Mouse (Mus musculus): ENCODE measurements around the gene Serpina3b. TPM values are rescaled to one million over a fixed set of nuclear protein-coding genes. Genes with fewer than 3 reads are reported as not detected.

Serpina3b gene
- polyA plus RNA-seq (2011; ENCODE audit: insufficient read depth, insufficient read length, low read depth, missing spikeins): not detected in 2 replicates

DNA sequence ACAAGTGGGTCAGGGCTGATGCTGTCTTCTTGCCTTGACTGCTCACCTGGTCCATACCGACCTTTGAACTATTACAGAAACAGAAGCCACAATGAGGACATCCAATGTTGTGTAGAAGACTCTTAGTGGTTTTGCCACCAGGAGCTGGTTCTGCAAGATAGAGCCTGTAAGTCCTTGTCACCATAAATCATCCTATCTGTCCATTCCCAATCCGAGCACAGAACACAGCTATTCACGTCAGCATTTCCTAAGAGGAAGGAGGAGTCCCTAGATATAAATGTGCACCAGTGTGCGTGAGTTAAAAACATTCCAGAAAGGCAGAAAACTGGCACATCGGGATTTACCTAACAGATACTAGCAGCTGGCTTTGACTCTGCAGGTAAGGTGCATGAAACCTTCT is at the start of gene Serpina3b:
Gene Serpina3b, plus strand, starts transcription at position 301 of the 400 bp plus-strand sequence.
- no peaks in the 10 kb centered on the region for H3K27me3 ChIP-seq (ENCODE audit: control insufficient read depth, insufficient read depth, low read length, poor library complexity, severe bottlenecking)
- H3K4me1 ChIP-seq (ENCODE audit: control insufficient read depth, insufficient read depth, low read length): no peaks in the 10 kb centered on the region
- no peaks in the 10 kb centered on the region for H3K9me3 ChIP-seq (replicated peaks; ENCODE audit: control insufficient read depth, insufficient read depth, low read length, poor library complexity, severe bottlenecking)
- H3K27ac ChIP-seq (ENCODE audit: insufficient read depth, low read length): no peak within 1 kb of the TSS
- no peak within 1 kb of the TSS for H3K9ac ChIP-seq (ENCODE audit: low read depth, poor library complexity, severe bottlenecking)
- no peak for TF ChIP-seq POLR2A (IDR thresholded peaks at IDR 0.05; ENCODE audit: insufficient read depth, low read length)
- TF ChIP-seq CTCF (IDR thresholded peaks at IDR 0.05; ENCODE audit: low read depth, low read length): no peak
- no peak for TF ChIP-seq EP300 (IDR thresholded peaks at IDR 0.05; ENCODE audit: insufficient read depth, low read depth, low read length)
- no peak within 1 kb of the TSS for H3K4me3 ChIP-seq (ENCODE audit: low read depth, low read length)
- H3K36me3 ChIP-seq (ENCODE audit: control insufficient read depth, insufficient read depth, low read length, poor library complexity, severe bottlenecking): no peaks in the 10 kb centered on the region

DNA sequence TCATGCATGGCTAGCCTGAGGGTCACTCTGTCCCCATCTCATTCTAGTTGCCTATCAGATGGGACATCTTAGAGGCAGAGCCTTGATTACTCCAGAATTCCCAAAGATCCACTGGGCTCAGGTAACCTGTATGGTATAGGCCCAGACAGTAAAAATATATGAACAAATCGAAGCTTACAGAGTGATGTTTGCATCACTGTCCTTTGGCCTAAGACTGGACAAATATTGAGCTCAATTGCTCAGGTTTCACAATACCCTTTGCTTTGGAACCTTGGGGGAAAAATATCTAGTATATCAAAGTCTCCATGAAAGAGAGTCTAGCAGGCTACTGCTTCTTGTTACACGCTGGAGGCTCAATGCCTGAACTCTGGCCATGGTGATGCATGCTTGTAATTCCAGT is 37.7 kb upstream of the Serpina3b start:
- Histone ChIP-seq H3K4me3 (ENCODE audit: low read depth, low read length) (no peak overlapping the region), H3K4me1 (ENCODE audit: control insufficient read depth, insufficient read depth, low read length) (no peaks in the 10 kb centered on the region), H3K27me3 (ENCODE audit: control insufficient read depth, insufficient read depth, low read length, poor library complexity, severe bottlenecking) (no peaks in the 10 kb centered on the region), H3K9me3 (replicated peaks; ENCODE audit: control insufficient read depth, insufficient read depth, low read length, poor library complexity, severe bottlenecking) (no peaks in the 10 kb centered on the region), H3K36me3 (ENCODE audit: control insufficient read depth, insufficient read depth, low read length, poor library complexity, severe bottlenecking) (no peaks in the 10 kb centered on the region), H3K9ac (ENCODE audit: low read depth, poor library complexity, severe bottlenecking) (no peak overlapping the region), H3K27ac (ENCODE audit: insufficient read depth, low read length) (no peak overlapping the region)
- TF ChIP-seq POLR2A (IDR thresholded peaks at IDR 0.05; ENCODE audit: insufficient read depth, low read length): no peak

DNA sequence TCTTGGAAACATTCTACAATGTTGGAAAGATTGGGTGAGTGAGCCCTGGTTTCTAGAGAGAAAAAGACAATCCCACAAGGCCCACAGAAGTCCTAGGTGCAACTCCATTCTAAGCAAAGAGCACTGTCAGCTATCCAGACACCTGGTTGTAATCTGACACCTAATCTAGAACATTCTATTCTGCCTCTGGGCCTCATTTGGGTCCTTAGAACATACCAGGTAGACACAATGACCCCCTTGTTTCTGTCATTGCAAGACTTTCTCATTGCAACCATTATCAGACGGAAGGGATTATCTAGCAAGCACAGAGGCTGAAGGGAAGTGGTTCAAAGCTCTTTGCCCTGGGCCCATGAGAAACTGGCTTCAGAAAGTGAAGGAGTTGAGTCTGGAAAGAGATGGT is 36.5 kb upstream of the Serpina3b start:
- TF ChIP-seq EP300 (IDR thresholded peaks at IDR 0.05; ENCODE audit: insufficient read depth, low read depth, low read length): no peak
- no peak for TF ChIP-seq CTCF (IDR thresholded peaks at IDR 0.05; ENCODE audit: low read depth, low read length)
- no peak for TF ChIP-seq POLR2A (IDR thresholded peaks at IDR 0.05; ENCODE audit: insufficient read depth, low read length)
- Histone ChIP-seq H3K9me3 (replicated peaks; ENCODE audit: control insufficient read depth, insufficient read depth, low read length, poor library complexity, severe bottlenecking) (no peaks in the 10 kb centered on the region), H3K27me3 (ENCODE audit: control insufficient read depth, insufficient read depth, low read length, poor library complexity, severe bottlenecking) (no peaks in the 10 kb centered on the region), H3K9ac (ENCODE audit: low read depth, poor library complexity, severe bottlenecking) (no peak overlapping the region), H3K4me3 (ENCODE audit: low read depth, low read length) (no peak overlapping the region), H3K4me1 (ENCODE audit: control insufficient read depth, insufficient read depth, low read length) (no peaks in the 10 kb centered on the region), H3K36me3 (ENCODE audit: control insufficient read depth, insufficient read depth, low read length, poor library complexity, severe bottlenecking) (no peaks in the 10 kb centered on the region), H3K27ac (ENCODE audit: insufficient read depth, low read length) (no peak overlapping the region)

DNA sequence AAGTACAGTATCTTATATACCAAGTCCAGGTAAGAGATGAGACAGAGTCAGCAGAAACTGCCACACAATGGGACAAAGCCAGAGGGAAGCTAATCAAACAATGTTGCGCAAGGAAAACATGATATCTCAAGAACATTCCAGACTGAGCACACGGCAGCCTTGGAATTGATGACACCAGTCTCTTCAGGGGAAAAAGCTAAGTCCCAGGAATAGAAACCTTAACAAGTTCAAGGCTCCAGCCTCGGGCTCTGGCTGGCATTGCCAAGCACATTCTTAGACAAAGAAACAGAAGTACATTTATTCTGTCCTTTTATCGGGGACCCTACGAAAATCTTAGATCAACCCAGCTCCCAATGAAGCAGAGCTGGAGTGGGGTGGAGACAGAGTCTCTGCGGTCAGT is 27.0 kb upstream of the Serpina3b start, which contains the start of gene Serpina5:
Gene Serpina5, plus strand, starts transcription at position 346 of the 400 bp plus-strand sequence.
- H3K4me3 ChIP-seq (ENCODE audit: low read depth, low read length): no peak within 1 kb of the TSS
- TF ChIP-seq POLR2A (IDR thresholded peaks at IDR 0.05; ENCODE audit: insufficient read depth, low read length): no peak
- no peak for TF ChIP-seq CTCF (IDR thresholded peaks at IDR 0.05; ENCODE audit: low read depth, low read length)
- no peak for TF ChIP-seq EP300 (IDR thresholded peaks at IDR 0.05; ENCODE audit: insufficient read depth, low read depth, low read length)
- H3K36me3 ChIP-seq (ENCODE audit: control insufficient read depth, insufficient read depth, low read length, poor library complexity, severe bottlenecking): no peaks in the 10 kb centered on the region
- H3K27me3 ChIP-seq (ENCODE audit: control insufficient read depth, insufficient read depth, low read length, poor library complexity, severe bottlenecking): no peaks in the 10 kb centered on the region
- H3K27ac ChIP-seq (ENCODE audit: insufficient read depth, low read length): no peak within 1 kb of the TSS
- H3K9ac ChIP-seq (ENCODE audit: low read depth, poor library complexity, severe bottlenecking): no peak within 1 kb of the TSS
- H3K4me1 ChIP-seq (ENCODE audit: control insufficient read depth, insufficient read depth, low read length): no peaks in the 10 kb centered on the region
- no peaks in the 10 kb centered on the region for H3K9me3 ChIP-seq (replicated peaks; ENCODE audit: control insufficient read depth, insufficient read depth, low read length, poor library complexity, severe bottlenecking)

DNA sequence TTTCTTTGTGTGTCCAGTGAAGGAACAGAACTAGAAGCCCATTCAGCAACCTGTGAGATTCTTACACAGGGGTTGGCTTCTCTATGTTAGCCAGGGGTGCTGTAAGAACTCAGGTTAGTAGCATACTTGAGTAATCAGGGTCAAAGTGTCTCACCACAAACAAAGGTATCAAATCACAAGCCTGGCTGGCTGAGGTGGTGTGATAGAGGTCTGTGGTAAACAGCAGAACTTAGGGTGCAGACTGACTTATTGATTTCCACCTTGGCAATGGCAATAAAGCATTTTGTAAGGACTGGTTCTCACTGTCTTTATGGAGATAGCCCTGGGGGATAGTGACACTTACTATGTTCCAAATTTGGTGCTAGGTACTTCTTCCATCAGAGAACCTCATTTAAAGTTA is 21.9 kb upstream of the Serpina3b start:
- no peak overlapping the region for H3K9ac ChIP-seq (ENCODE audit: low read depth, poor library complexity, severe bottlenecking)
- H3K4me3 ChIP-seq (ENCODE audit: low read depth, low read length): no peak overlapping the region
- no peak overlapping the region for H3K27ac ChIP-seq (ENCODE audit: insufficient read depth, low read length)
- no peaks in the 10 kb centered on the region for H3K4me1 ChIP-seq (ENCODE audit: control insufficient read depth, insufficient read depth, low read length)
- TF ChIP-seq POLR2A (IDR thresholded peaks at IDR 0.05; ENCODE audit: insufficient read depth, low read length) (no peak), CTCF (IDR thresholded peaks at IDR 0.05; ENCODE audit: low read depth, low read length) (no peak), EP300 (IDR thresholded peaks at IDR 0.05; ENCODE audit: insufficient read depth, low read depth, low read length) (no peak)
- no peaks in the 10 kb centered on the region for H3K36me3 ChIP-seq (ENCODE audit: control insufficient read depth, insufficient read depth, low read length, poor library complexity, severe bottlenecking)
- no peaks in the 10 kb centered on the region for H3K9me3 ChIP-seq (replicated peaks; ENCODE audit: control insufficient read depth, insufficient read depth, low read length, poor library complexity, severe bottlenecking)
- no peaks in the 10 kb centered on the region for H3K27me3 ChIP-seq (ENCODE audit: control insufficient read depth, insufficient read depth, low read length, poor library complexity, severe bottlenecking)

DNA sequence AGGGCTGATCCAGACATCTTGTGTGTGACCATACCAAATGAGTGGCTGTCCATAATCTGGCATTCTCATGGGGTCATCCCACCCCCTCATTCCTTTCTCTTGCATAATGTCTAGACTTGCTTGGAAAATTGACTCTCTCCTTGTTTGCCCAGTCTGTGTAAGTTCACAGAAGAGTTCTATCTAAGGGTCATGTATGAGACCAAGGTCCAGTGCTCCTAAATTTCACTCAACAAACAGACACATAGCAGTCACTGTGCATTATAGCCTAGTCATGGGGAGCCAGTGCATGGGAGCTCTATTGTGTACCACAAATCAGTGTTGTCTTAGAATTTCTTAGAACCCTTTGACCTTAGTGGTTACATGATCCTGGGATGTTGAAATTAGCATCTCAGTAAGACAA is 20.9 kb upstream of the Serpina3b start:
- no peak for TF ChIP-seq POLR2A (IDR thresholded peaks at IDR 0.05; ENCODE audit: insufficient read depth, low read length)
- TF ChIP-seq CTCF (IDR thresholded peaks at IDR 0.05; ENCODE audit: low read depth, low read length): no peak
- no peak for TF ChIP-seq EP300 (IDR thresholded peaks at IDR 0.05; ENCODE audit: insufficient read depth, low read depth, low read length)
- H3K4me3 ChIP-seq (ENCODE audit: low read depth, low read length): no peak overlapping the region
- H3K36me3 ChIP-seq (ENCODE audit: control insufficient read depth, insufficient read depth, low read length, poor library complexity, severe bottlenecking): no peaks in the 10 kb centered on the region
- H3K4me1 ChIP-seq (ENCODE audit: control insufficient read depth, insufficient read depth, low read length): no peaks in the 10 kb centered on the region
- no peaks in the 10 kb centered on the region for H3K27me3 ChIP-seq (ENCODE audit: control insufficient read depth, insufficient read depth, low read length, poor library complexity, severe bottlenecking)
- H3K9me3 ChIP-seq (replicated peaks; ENCODE audit: control insufficient read depth, insufficient read depth, low read length, poor library complexity, severe bottlenecking): no peaks in the 10 kb centered on the region
- no peak overlapping the region for H3K9ac ChIP-seq (ENCODE audit: low read depth, poor library complexity, severe bottlenecking)
- H3K27ac ChIP-seq (ENCODE audit: insufficient read depth, low read length): no peak overlapping the region
